Mouse (Mus musculus) intestine, embryonic 15.5 days (tissue): ENCODE data around the gene Onecut3. TPM values are rescaled to one million over a fixed set of nuclear protein-coding genes. Genes with fewer than 3 reads are reported as not detected.

Experiments
- ATAC-seq: fragments of 200-750 bp; cut with Nextera tagmentation; 2 replicates; pipeline ENCODE4 v1.8.0; 2017; ENCODE audit warnings: moderate TSS enrichment, moderate library complexity
- H3K27ac ChIP-seq: fragments of 300-500 bp; sonication (generic); 2 replicates; pipeline ENCODE4 v1.5.1; 2015; ENCODE audit warnings: mild to moderate bottlenecking, inconsistent platforms
- H3K27me3 ChIP-seq: fragments of 300-500 bp; sonication (generic); replicated peaks from 2 replicates; pipeline ENCODE4 v1.6.1; 2015; ENCODE audit warnings: inconsistent platforms
- H3K36me3 ChIP-seq: fragments of 300-500 bp; sonication (generic); 2 replicates; pipeline ENCODE4 v1.6.1; 2015; ENCODE audit warnings: inconsistent platforms
- H3K4me1 ChIP-seq: fragments of 300-500 bp; sonication (generic); replicated peaks from 2 replicates; pipeline ENCODE4 v1.6.1; 2015; ENCODE audit warnings: inconsistent platforms
- H3K4me2 ChIP-seq: fragments of 300-500 bp; sonication (generic); replicated peaks from 2 replicates; pipeline ENCODE4 v1.6.1; 2015; ENCODE audit warnings: mild to moderate bottlenecking, inconsistent platforms
- H3K4me3 ChIP-seq: fragments of 300-500 bp; sonication (generic); replicated peaks from 2 replicates; pipeline ENCODE4 v1.5.1; 2015; ENCODE audit warnings: inconsistent platforms
- H3K9ac ChIP-seq: fragments of 300-500 bp; sonication (generic); 2 replicates; pipeline ENCODE4 v1.6.1; 2015; ENCODE audit warnings: inconsistent platforms
- H3K9me3 ChIP-seq: fragments of 300-500 bp; sonication (generic); 2 replicates; pipeline ENCODE4 v1.6.1; 2016; ENCODE audit warnings: inconsistent platforms
- WGBS: fragments of 180-500 bp; shearing (Covaris S2); methylation state at CpG from one replicate; pipeline ENCODE4 v1.1.7; 2015; 5-methylcytosine and 5-hydroxymethylcytosine counted together
- polyA plus RNA-seq: library from polyadenylated mRNA; unstranded; fragments of >200 nt; fragmentation: Nextera tagmentation; extraction: Ambion mirVana; gene quantifications from 2 replicates; pipeline ENCODE4 v1.2.1, GENCODE M21; 2015

The Onecut3 gene
- polyA plus RNA-seq, 1 experiment from 2014 or later = 0.10 TPM

- H3K27me3 ChIP-seq = peaks cover 45% of the 10 kb centered on the region
- H3K4me2 ChIP-seq = peak overlapping the region; percentile 63
These were observed 15.0 kb downstream of the Onecut3 start for GRCm38 (mm10) chr10:80509412-80510272.

GRCm38 (mm10) chr10:80510273-80510660, 15.6 kb downstream of the Onecut3 start:
- Histone ChIP-seq H3K27ac (no peak overlapping the region), H3K4me1 (0 out of 2 replicates have a peak, but pooled peaks cover 4% of the 10 kb centered on the region), H3K9ac (no peak overlapping the region), H3K9me3 (no peaks in the 10 kb centered on the region), H3K4me3 (no peak overlapping the region), H3K36me3 (no peaks in the 10 kb centered on the region), H3K27me3 (peaks cover 47% of the 10 kb centered on the region), H3K4me2 (no peak overlapping the region)
- WGBS = 50% methylated on average over 10 of the region's 10 CpGs
- ATAC-seq = no peak

More at GRCm38 (mm10) chr10:80509412-80510272, 15.0 kb downstream of the Onecut3 start:
- Histone ChIP-seq H3K27ac (no peak overlapping the region), H3K9ac (peak overlapping the region; percentile 21; the same call in 1 of the 2 replicates), H3K9me3 (no peaks in the 10 kb centered on the region), H3K36me3 (no peaks in the 10 kb centered on the region), H3K4me3 (peak overlapping the region; percentile 28), H3K4me1 (0 out of 2 replicates have a peak, but pooled peaks cover 4% of the 10 kb centered on the region)
- WGBS = 8% methylated on average over 20 of the region's 20 CpGs
- peak; percentile 86 for ATAC-seq

GRCm38 (mm10) chr10:80513739-80514138, 19.1 kb downstream of the Onecut3 start:
- Histone ChIP-seq H3K27me3 (peaks cover 40% of the 10 kb centered on the region), H3K4me1 (0 out of 2 replicates have a peak, but pooled peaks cover 4% of the 10 kb centered on the region), H3K4me3 (no peak overlapping the region), H3K9ac (no peak overlapping the region), H3K4me2 (0 out of 2 replicates have a peak overlapping the region, but pooled peaks have one; percentile 18), H3K36me3 (no peaks in the 10 kb centered on the region), H3K9me3 (no peaks in the 10 kb centered on the region), H3K27ac (no peak overlapping the region)
- WGBS = 13% methylated on average over 19 of the region's 19 CpGs
- no peak for ATAC-seq

- WGBS = 76% methylated on average over 2 of the region's 2 CpGs
- peaks cover 14% of the 10 kb centered on the region for H3K27me3 ChIP-seq
- no peak overlapping the region for H3K9ac ChIP-seq
- no peak overlapping the region for H3K4me2 ChIP-seq
- H3K4me3 ChIP-seq = no peak overlapping the region
- no peaks in the 10 kb centered on the region for H3K9me3 ChIP-seq
- no peaks in the 10 kb centered on the region for H3K4me1 ChIP-seq
- no peaks in the 10 kb centered on the region for H3K36me3 ChIP-seq
- ATAC-seq = no peak
- no peak overlapping the region for H3K27ac ChIP-seq
These were observed 24.7 kb downstream of the Onecut3 start for GRCm38 (mm10) chr10:80519287-80519686.

- Histone ChIP-seq H3K27me3 (no peaks in the 10 kb centered on the region), H3K9me3 (no peaks in the 10 kb centered on the region), H3K4me3 (no peak overlapping the region), H3K27ac (no peak overlapping the region), H3K4me1 (no peaks in the 10 kb centered on the region), H3K36me3 (no peaks in the 10 kb centered on the region), H3K4me2 (no peak overlapping the region), H3K9ac (no peak overlapping the region)
- WGBS = 95% methylated on average over 7 of the region's 7 CpGs
- ATAC-seq = no peak
These were observed 28.7 kb downstream of the Onecut3 start for GRCm38 (mm10) chr10:80523299-80523698.

GRCm38 (mm10) chr10:80526172-80526571, 31.5 kb downstream of the Onecut3 start:
- 0 out of 2 replicates have a peak overlapping the region, but pooled peaks have one; percentile 26 for H3K4me2 ChIP-seq
- no peaks in the 10 kb centered on the region for H3K4me1 ChIP-seq
- H3K27ac ChIP-seq = no peak overlapping the region
- H3K9me3 ChIP-seq = no peaks in the 10 kb centered on the region
- no peak overlapping the region for H3K4me3 ChIP-seq
- no peaks in the 10 kb centered on the region for H3K27me3 ChIP-seq
- WGBS = 20% methylated on average over 9 of the region's 9 CpGs
- no peaks in the 10 kb centered on the region for H3K36me3 ChIP-seq
- ATAC-seq = peak; percentile 77
- H3K9ac ChIP-seq = no peak overlapping the region

- no peak overlapping the region for H3K4me3 ChIP-seq
- H3K4me2 ChIP-seq = no peak overlapping the region
- H3K27ac ChIP-seq = no peak overlapping the region
- WGBS = 86% methylated on average over 11 of the region's 11 CpGs
- peaks cover 10% of the 10 kb centered on the region for H3K4me1 ChIP-seq
- H3K9me3 ChIP-seq = no peaks in the 10 kb centered on the region
- no peaks in the 10 kb centered on the region for H3K36me3 ChIP-seq
- no peak overlapping the region for H3K9ac ChIP-seq
- no peak for ATAC-seq
- peaks cover 24% of the 10 kb centered on the region for H3K27me3 ChIP-seq
These were observed 38.1 kb downstream of the Onecut3 start for GRCm38 (mm10) chr10:80532783-80533182.

GRCm38 (mm10) chr10:80533704-80534103, 39.1 kb downstream of the Onecut3 start:
- peak; percentile 73 for ATAC-seq
- no peak overlapping the region for H3K4me3 ChIP-seq
- no peak overlapping the region for H3K9ac ChIP-seq
- WGBS = 9% methylated on average over 7 of the region's 7 CpGs
- peaks cover 29% of the 10 kb centered on the region for H3K27me3 ChIP-seq
- no peak overlapping the region for H3K27ac ChIP-seq
- H3K4me1 ChIP-seq = peaks cover 10% of the 10 kb centered on the region
- no peak overlapping the region for H3K4me2 ChIP-seq
- no peaks in the 10 kb centered on the region for H3K36me3 ChIP-seq
- H3K9me3 ChIP-seq = no peaks in the 10 kb centered on the region

GRCm38 (mm10) chr10:80535071-80535470, 40.4 kb downstream of the Onecut3 start:
- H3K9me3 ChIP-seq = no peaks in the 10 kb centered on the region
- H3K4me1 ChIP-seq = peaks cover 15% of the 10 kb centered on the region
- H3K4me3 ChIP-seq = no peak overlapping the region
- H3K4me2 ChIP-seq = peak overlapping the region; percentile 38
- 10% methylated on average over 14 of the region's 14 CpGs for WGBS
- no peak overlapping the region for H3K27ac ChIP-seq
- H3K9ac ChIP-seq = no peak overlapping the region
- ATAC-seq = no peak
- no peaks in the 10 kb centered on the region for H3K36me3 ChIP-seq
- peaks cover 33% of the 10 kb centered on the region for H3K27me3 ChIP-seq

GRCm38 (mm10) chr10:80535711-80536110, 41.1 kb downstream of the Onecut3 start:
- peaks cover 15% of the 10 kb centered on the region for H3K4me1 ChIP-seq
- H3K4me3 ChIP-seq = no peak overlapping the region
- H3K36me3 ChIP-seq = no peaks in the 10 kb centered on the region
- H3K27me3 ChIP-seq = peaks cover 33% of the 10 kb centered on the region
- no peak for ATAC-seq
- WGBS = 10% methylated on average over 13 of the region's 13 CpGs
- H3K9me3 ChIP-seq = no peaks in the 10 kb centered on the region
- H3K4me2 ChIP-seq = peak overlapping the region; percentile 38
- no peak overlapping the region for H3K27ac ChIP-seq
- H3K9ac ChIP-seq = no peak overlapping the region

GRCm38 (mm10) chr10:80538180-80538579, 43.5 kb downstream of the Onecut3 start:
- Histone ChIP-seq H3K27ac (no peak overlapping the region), H3K9ac (no peak overlapping the region)
- 55% methylated on average over 5 of the region's 5 CpGs for WGBS

GRCm38 (mm10) chr10:80538710-80539394, 44.2 kb downstream of the Onecut3 start, which contains the start of gene Atp8b3:
TSS of gene Atp8b3 (minus strand) at chr10:80539124.
- H3K4me3 ChIP-seq = peak within 1 kb of the TSS; percentile 20
- no peak within 1 kb of the TSS for H3K9ac ChIP-seq

More at GRCm38 (mm10) chr10:80538180-80538579, 43.5 kb downstream of the Onecut3 start:
- peaks cover 15% of the 10 kb centered on the region for H3K4me1 ChIP-seq
- H3K4me2 ChIP-seq = no peak overlapping the region
- no peak overlapping the region for H3K4me3 ChIP-seq
- no peaks in the 10 kb centered on the region for H3K9me3 ChIP-seq
- peaks cover 33% of the 10 kb centered on the region for H3K27me3 ChIP-seq
- H3K36me3 ChIP-seq = peaks cover 17% of the 10 kb centered on the region
- no peak for ATAC-seq

More at GRCm38 (mm10) chr10:80538710-80539394, 44.2 kb downstream of the Onecut3 start, which contains the start of gene Atp8b3:
- Histone ChIP-seq H3K36me3 (peaks cover 23% of the 10 kb centered on the region), H3K4me1 (peaks cover 15% of the 10 kb centered on the region), H3K27ac (no peak within 1 kb of the TSS), H3K9me3 (no peaks in the 10 kb centered on the region), H3K4me2 (peak within 1 kb of the TSS; percentile 57), H3K27me3 (peaks cover 33% of the 10 kb centered on the region)
- WGBS = 3% methylated on average over 30 of the region's 30 CpGs
- ATAC-seq = peak; percentile 93
